Comparison of ENCODE assay signal across 8 mouse cellular contexts in the genomic region with DNA sequence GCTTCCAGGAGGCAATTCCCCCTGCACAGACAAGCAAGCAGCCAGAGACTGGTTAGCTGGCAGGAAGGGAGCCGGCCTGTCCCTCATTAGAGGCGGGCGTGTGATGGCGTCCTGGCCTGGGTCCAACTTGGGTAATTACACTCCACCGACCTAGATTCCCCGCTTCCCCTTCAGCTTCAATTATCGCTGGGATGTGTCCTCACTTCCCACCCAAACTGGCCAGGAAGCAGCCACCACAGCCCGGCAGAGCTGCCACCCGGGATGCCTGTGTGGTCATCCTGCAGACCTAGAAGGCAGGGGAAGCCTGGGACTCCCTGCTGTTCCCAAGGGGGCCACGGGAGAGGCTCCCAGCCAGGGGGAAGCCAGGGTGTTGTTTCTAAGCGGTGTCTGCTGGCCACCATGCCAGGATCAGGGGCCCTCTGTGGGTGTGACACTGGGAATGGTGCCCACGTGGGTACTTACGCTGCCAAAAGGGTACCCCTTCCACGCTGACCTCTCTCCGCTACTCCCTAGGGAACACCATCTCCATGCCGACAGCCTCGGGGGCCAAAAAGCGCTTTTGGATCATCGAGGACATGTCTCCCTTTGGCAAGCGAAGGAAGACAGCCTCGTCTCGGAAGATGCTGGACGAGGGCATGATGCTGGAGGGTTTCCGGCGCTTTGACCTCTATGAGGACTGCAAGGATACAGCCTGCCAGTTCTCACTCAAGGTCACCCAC.
DNase-seq lines count a peak whose midpoint lies in the region; ATAC-seq and TF ChIP-seq lines count a peak whose summit lies in the region.

No protein-coding gene starts in this region.

- H3K4me3 ChIP-seq in hindbrain, embryonic 11.5 days (ENCODE audit: low read depth, low read length) = no peak overlapping the region
- peak overlapping the region; percentile 44 for H3K4me3 ChIP-seq in midbrain, postnatal 0 days (ENCODE audit: low read depth, low read length)

- no peak for ATAC-seq in hindbrain, embryonic 11.5 days (ENCODE audit: low FRiP score)
- peak; percentile 24; the same call in 1 of the 2 replicates for ATAC-seq in midbrain, postnatal 0 days (ENCODE audit: low FRiP score)

- H3K9me3 ChIP-seq in hindbrain, embryonic 11.5 days (ENCODE audit: control insufficient read depth, low read length) = no peaks in the 10 kb centered on the region
- H3K9me3 ChIP-seq in midbrain, postnatal 0 days (ENCODE audit: low read length) = no peaks in the 10 kb centered on the region

- peak; percentile 94 for DNase-seq in MN1 (ENCODE audit: low spot score)
- peak; percentile 24 for DNase-seq in cerebellum, adult 8-10 months
- peak; percentile 55 to 65 for DNase-seq in frontal cortex, postnatal 36 days (ENCODE audit: low spot score in 2 of 2)
- DNase-seq in hindbrain, embryonic 11.5 days (ENCODE audit: low spot score) = peak; percentile 60
- peak; percentile 63 to 81 for DNase-seq in left cerebral cortex, postnatal 10 days (ENCODE audit: extremely low spot score in 1 of 2, low spot score in 2 of 2)
- peak; percentile 85 for DNase-seq in midbrain, postnatal 0 days (ENCODE audit: low spot score)
- DNase-seq in spleen, postnatal 14 days (ENCODE audit: low spot score in 2 of 2) = no peak
- DNase-seq in ovary, postnatal 14 days (ENCODE audit: low spot score) = no peak

- H3K36me3 ChIP-seq in hindbrain, embryonic 11.5 days (ENCODE audit: control insufficient read depth, insufficient read depth, low read length) = no peaks in the 10 kb centered on the region
- no peaks in the 10 kb centered on the region for H3K36me3 ChIP-seq in midbrain, postnatal 0 days (ENCODE audit: insufficient read depth, low read length)

- WGBS in hindbrain, embryonic 11.5 days = 48% methylated on average over 25 of the region's 25 CpGs
- 34% methylated on average over 25 of the region's 25 CpGs for WGBS in midbrain, postnatal 0 days

- H3K27me3 ChIP-seq in hindbrain, embryonic 11.5 days (ENCODE audit: control insufficient read depth, insufficient read depth, low read length) = peaks cover 59% of the 10 kb centered on the region
- peaks cover 6% of the 10 kb centered on the region; the same call in 1 of the 2 replicates for H3K27me3 ChIP-seq in midbrain, postnatal 0 days (ENCODE audit: insufficient read depth, low read length)

- H3K4me2 ChIP-seq in hindbrain, embryonic 11.5 days (replicated peaks; ENCODE audit: low read depth, low read length) = peak overlapping the region; percentile 74; the same call in 1 of the 2 replicates
- peak overlapping the region; percentile 64 for H3K4me2 ChIP-seq in midbrain, postnatal 0 days (ENCODE audit: low read depth, low read length, poor library complexity, severe bottlenecking)

- H3K4me1 ChIP-seq in hindbrain, embryonic 11.5 days (replicated peaks; ENCODE audit: control insufficient read depth, insufficient read depth, low read length) = peaks cover 16% of the 10 kb centered on the region
- peaks cover 8% of the 10 kb centered on the region for H3K4me1 ChIP-seq in midbrain, postnatal 0 days (ENCODE audit: insufficient read depth, low read length)

- intact Hi-C loops in left cerebral cortex, postnatal 10 days (cut with DNase I) = no loop called here

- no peak overlapping the region for H3K27ac ChIP-seq in hindbrain, embryonic 11.5 days (ENCODE audit: low read depth, low read length)
- no peak overlapping the region; the same call in 1 of the 2 replicates for H3K27ac ChIP-seq in midbrain, postnatal 0 days (ENCODE audit: low read depth, low read length)

- no peak for TF ChIP-seq CTCF in midbrain, postnatal 0 days (IDR thresholded peaks at IDR 0.05)

- H3K9ac ChIP-seq in hindbrain, embryonic 11.5 days (ENCODE audit: low read depth, low read length) = no peak overlapping the region
- H3K9ac ChIP-seq in midbrain, postnatal 0 days (replicated peaks; ENCODE audit: low read length, poor library complexity, severe bottlenecking) = no peak overlapping the region

Comparison
In these comparisons a context has a peak if more than half of its experiments do, and no peak if none do; other contexts are left out.
1. DNase-seq: peak in MN1 (single experiment), cerebellum, adult 8-10 months (single experiment), frontal cortex, postnatal 36 days (2 of 2), hindbrain, embryonic 11.5 days (single experiment), left cerebral cortex, postnatal 10 days (2 of 2) and midbrain, postnatal 0 days (single experiment); none in spleen, postnatal 14 days (0 of 2) and ovary, postnatal 14 days (single experiment).